Mouse (Mus musculus) forebrain, embryonic 12.5 days (tissue): Measurements from ENCODE around the gene Olfr20. TPM values are rescaled to one million over a fixed set of nuclear protein-coding genes. Genes with fewer than 3 reads are reported as not detected.
"Not testable (repeated sequence)": the region's sequence is repeated elsewhere in the genome, so short reads cannot be mapped to it uniquely, and the experiment has no call there.

ENCODE experiments used
- ATAC-seq: fragments of 200-750 bp; cut with Nextera tagmentation; 2 replicates; pipeline ENCODE4 v1.8.0; 2017; ENCODE audit warnings: moderate TSS enrichment; ENCODE audit not compliant: low FRiP score
- H3K27ac ChIP-seq: fragments of 300-500 bp; sonication (generic); 2 replicates; pipeline ENCODE4 v1.5.1; 2016; ENCODE audit warnings: mild to moderate bottlenecking
- H3K27me3 ChIP-seq: fragments of 300-500 bp; sonication (generic); 2 replicates; pipeline ENCODE4 v1.6.1; 2016; ENCODE audit warnings: mild to moderate bottlenecking
- H3K36me3 ChIP-seq: fragments of 300-500 bp; sonication (generic); replicated peaks from 2 replicates; pipeline ENCODE4 v1.6.1; 2016; ENCODE audit warnings: mild to moderate bottlenecking
- H3K4me1 ChIP-seq: fragments of 300-500 bp; sonication (generic); 2 replicates; pipeline ENCODE4 v1.6.1; 2016
- H3K4me2 ChIP-seq: fragments of 300-500 bp; sonication (generic); 2 replicates; pipeline ENCODE4 v1.6.1; 2016; ENCODE audit warnings: mild to moderate bottlenecking, moderate library complexity
- H3K4me3 ChIP-seq: fragments of 300-500 bp; sonication (generic); replicated peaks from 2 replicates; pipeline ENCODE4 v1.5.1; 2016; ENCODE audit warnings: mild to moderate bottlenecking
- H3K9ac ChIP-seq: fragments of 300-500 bp; sonication (generic); 2 replicates; pipeline ENCODE4 v1.6.1; 2016; ENCODE audit warnings: mild to moderate bottlenecking
- H3K9me3 ChIP-seq: fragments of 300-500 bp; sonication (generic); 2 replicates; pipeline ENCODE4 v1.6.1; 2016
- WGBS: fragments of 180-500 bp; shearing (Covaris S2); methylation state at CpG from one replicate; pipeline ENCODE4 v1.1.7; 2016; 5-methylcytosine and 5-hydroxymethylcytosine counted together
- polyA plus RNA-seq: library from polyadenylated mRNA; unstranded; fragments of >200 nt; fragmentation: Nextera tagmentation; extraction: Ambion mirVana; gene quantifications from 2 replicates; pipeline ENCODE4 v1.2.1, GENCODE M21; 2016

Olfr20 gene
- 0.24 TPM in 1 of 2 replicates, not detected in the other for polyA plus RNA-seq

GRCm38 (mm10) chr11:73350483-73350882, at the start of gene Olfr20:
Gene Olfr20 (plus strand): TSS chr11:73350783.
- H3K4me2 ChIP-seq: no peak within 1 kb of the TSS
- no peak for ATAC-seq
- no peaks in the 10 kb centered on the region for H3K27me3 ChIP-seq
- no peak within 1 kb of the TSS for H3K9ac ChIP-seq
- H3K36me3 ChIP-seq: no peaks in the 10 kb centered on the region
- H3K27ac ChIP-seq: no peak within 1 kb of the TSS
- no peak within 1 kb of the TSS for H3K4me3 ChIP-seq
- no peaks in the 10 kb centered on the region for H3K4me1 ChIP-seq
- 43% methylated on average over 3 of the region's 3 CpGs for WGBS
- no peaks in the 10 kb centered on the region for H3K9me3 ChIP-seq

GRCm38 (mm10) chr11:73303123-73303522, 47.5 kb upstream of the Olfr20 start:
- no peaks in the 10 kb centered on the region for H3K27me3 ChIP-seq
- H3K4me2 ChIP-seq: no peak overlapping the region
- no peak overlapping the region for H3K9ac ChIP-seq
- H3K36me3 ChIP-seq: no peaks in the 10 kb centered on the region
- peaks cover 6% of the 10 kb centered on the region; the same call in 1 of the 2 replicates for H3K4me1 ChIP-seq
- ATAC-seq: no peak
- 13% methylated on average over 2 of the region's 2 CpGs for WGBS
- no peaks in the 10 kb centered on the region for H3K9me3 ChIP-seq
- no peak overlapping the region for H3K4me3 ChIP-seq
- H3K27ac ChIP-seq: no peak overlapping the region

GRCm38 (mm10) chr11:73315961-73316360, 34.6 kb upstream of the Olfr20 start:
- Histone ChIP-seq H3K4me3 (no peak overlapping the region), H3K4me1 (no peaks in the 10 kb centered on the region), H3K9me3 (no peaks in the 10 kb centered on the region), H3K27me3 (no peaks in the 10 kb centered on the region), H3K4me2 (no peak overlapping the region), H3K27ac (no peak overlapping the region), H3K36me3 (no peaks in the 10 kb centered on the region), H3K9ac (no peak overlapping the region)
- 51% methylated on average over 3 of the region's 3 CpGs for WGBS
- ATAC-seq: no peak

GRCm38 (mm10) chr11:73318581-73318980, 32.0 kb upstream of the Olfr20 start:
- not testable (repeated sequence) for ATAC-seq
- 81% methylated on average over 2 of the region's 2 CpGs for WGBS

GRCm38 (mm10) chr11:73321064-73321463, 29.5 kb upstream of the Olfr20 start:
- not testable (repeated sequence) for H3K4me3 ChIP-seq, H3K9ac ChIP-seq, H3K9me3 ChIP-seq, H3K27me3 ChIP-seq, H3K4me1 ChIP-seq, ATAC-seq, H3K4me2 ChIP-seq, H3K36me3 ChIP-seq, H3K27ac ChIP-seq
- 97% methylated on average over 13 of the region's 13 CpGs for WGBS

More at GRCm38 (mm10) chr11:73318581-73318980, 32.0 kb upstream of the Olfr20 start:
- H3K4me3 ChIP-seq, H3K4me1 ChIP-seq, H3K36me3 ChIP-seq, H3K9ac ChIP-seq, H3K4me2 ChIP-seq, H3K27ac ChIP-seq, H3K27me3 ChIP-seq, H3K9me3 ChIP-seq: not testable (repeated sequence)

- H3K27me3 ChIP-seq: no peaks in the 10 kb centered on the region
- no peak overlapping the region for H3K4me2 ChIP-seq
- no peaks in the 10 kb centered on the region for H3K36me3 ChIP-seq
- no peaks in the 10 kb centered on the region for H3K9me3 ChIP-seq
- H3K27ac ChIP-seq: no peak overlapping the region
- 77% methylated on average over 9 of the region's 9 CpGs for WGBS
- H3K9ac ChIP-seq: no peak overlapping the region
- ATAC-seq: no peak
- H3K4me1 ChIP-seq: no peaks in the 10 kb centered on the region
- H3K4me3 ChIP-seq: no peak overlapping the region
Observed at GRCm38 (mm10) chr11:73323906-73324830, 26.4 kb upstream of the Olfr20 start.

- 72% methylated on average over 12 of the region's 12 CpGs for WGBS
- Histone ChIP-seq H3K36me3 (no peaks in the 10 kb centered on the region), H3K27ac (no peak overlapping the region), H3K4me2 (no peak overlapping the region), H3K9ac (no peak overlapping the region), H3K9me3 (peaks cover 4% of the 10 kb centered on the region; the same call in 1 of the 2 replicates), H3K4me3 (no peak overlapping the region), H3K4me1 (no peaks in the 10 kb centered on the region), H3K27me3 (no peaks in the 10 kb centered on the region)
- no peak for ATAC-seq
Observed at GRCm38 (mm10) chr11:73326485-73326886, 24.1 kb upstream of the Olfr20 start.

GRCm38 (mm10) chr11:73327361-73327760, 23.2 kb upstream of the Olfr20 start:
- H3K27me3 ChIP-seq: no peaks in the 10 kb centered on the region
- peaks cover 4% of the 10 kb centered on the region; the same call in 1 of the 2 replicates for H3K9me3 ChIP-seq
- no peak overlapping the region for H3K4me3 ChIP-seq
- no peak for ATAC-seq
- no peak overlapping the region for H3K4me2 ChIP-seq
- no peaks in the 10 kb centered on the region for H3K36me3 ChIP-seq
- 82% methylated on average over 4 of the region's 4 CpGs for WGBS
- no peak overlapping the region for H3K27ac ChIP-seq
- no peaks in the 10 kb centered on the region for H3K4me1 ChIP-seq
- no peak overlapping the region for H3K9ac ChIP-seq

- Histone ChIP-seq H3K4me2 (no peak within 1 kb of the TSS), H3K36me3 (no peaks in the 10 kb centered on the region), H3K27ac (no peak within 1 kb of the TSS), H3K4me3 (no peak within 1 kb of the TSS), H3K4me1 (no peaks in the 10 kb centered on the region), H3K9me3 (peaks cover 4% of the 10 kb centered on the region; the same call in 1 of the 2 replicates), H3K9ac (no peak within 1 kb of the TSS), H3K27me3 (no peaks in the 10 kb centered on the region)
- no peak for ATAC-seq
- WGBS: 80% methylated on average over 27 of the region's 27 CpGs
Observed at GRCm38 (mm10) chr11:73329442-73329841, 21.1 kb upstream of the Olfr20 start, which contains the start of the genes Aspa, Gm49340 and Spata22. Gene Aspa (minus strand): TSS chr11:73329596. Gene Gm49340 (plus strand): TSS chr11:73329741. Gene Spata22 (plus strand): TSS chr11:73329741.

GRCm38 (mm10) chr11:73333357-73333756, 17.2 kb upstream of the Olfr20 start:
- ATAC-seq: no peak
- Histone ChIP-seq H3K4me2 (no peak overlapping the region), H3K27me3 (no peaks in the 10 kb centered on the region), H3K27ac (no peak overlapping the region), H3K36me3 (no peaks in the 10 kb centered on the region), H3K4me1 (no peaks in the 10 kb centered on the region), H3K9ac (no peak overlapping the region), H3K4me3 (no peak overlapping the region), H3K9me3 (peaks cover 4% of the 10 kb centered on the region; the same call in 1 of the 2 replicates)
- WGBS: 75% methylated on average over 2 of the region's 2 CpGs

- Histone ChIP-seq H3K36me3 (no peaks in the 10 kb centered on the region), H3K27me3 (no peaks in the 10 kb centered on the region), H3K4me2 (no peak overlapping the region), H3K9ac (no peak overlapping the region), H3K4me3 (no peak overlapping the region), H3K27ac (no peak overlapping the region), H3K4me1 (no peaks in the 10 kb centered on the region), H3K9me3 (no peaks in the 10 kb centered on the region)
- ATAC-seq: no peak
- 80% methylated on average over 4 of the region's 4 CpGs for WGBS
Observed at GRCm38 (mm10) chr11:73336919-73337318, 13.7 kb upstream of the Olfr20 start.

- H3K9me3 ChIP-seq: 0 out of 2 replicates have a peak, but pooled peaks cover 5% of the 10 kb centered on the region
- H3K27me3 ChIP-seq: no peaks in the 10 kb centered on the region
- WGBS: 92% methylated on average over 2 of the region's 2 CpGs
- H3K4me2 ChIP-seq: no peak within 1 kb of the TSS
- no peak for ATAC-seq
- H3K27ac ChIP-seq: no peak within 1 kb of the TSS
- no peak within 1 kb of the TSS for H3K9ac ChIP-seq
- H3K36me3 ChIP-seq: no peaks in the 10 kb centered on the region
- H3K4me1 ChIP-seq: no peaks in the 10 kb centered on the region
- no peak within 1 kb of the TSS for H3K4me3 ChIP-seq
Observed at GRCm38 (mm10) chr11:73370946-73371345, 20.4 kb downstream of the Olfr20 start, which contains the start of gene Olfr376. Gene Olfr376 (plus strand): TSS chr11:73371246.
